Mouse (Mus musculus): ENCODE measurements around the gene Kif2c. TPM values are rescaled to one million over a fixed set of nuclear protein-coding genes. Genes with fewer than 3 reads are reported as not detected.
"Not testable (repeated sequence)": the region's sequence is repeated elsewhere in the genome, so short reads cannot be mapped to it uniquely, and the experiment has no call there.

Gene Kif2c
- total and polyA plus RNA-seq, 3 experiments, result 33.9 to 40.3 (median 34.0) TPM

GRCm38 (mm10) chr4:117188969-117189368 is 6.5 kb upstream of the Kif2c start:
- Histone ChIP-seq H3K27ac (ENCODE audit: insufficient read depth, low read depth) (0 out of 2 replicates have a peak overlapping the region, but pooled peaks have one; percentile 12), H3K4me3 (replicated peaks in 1 of 3; ENCODE audit: low read depth in 2 of 3, low read length in 2 of 3, poor library complexity in 1 of 3) (peak overlapping the region; percentile 43 to 54 (median 46)), H3K9ac (ENCODE audit: insufficient read depth, low read depth) (peak overlapping the region; percentile 51), H3K27me3 (replicated peaks) (no peaks in the 10 kb centered on the region), H3K79me2 (replicated peaks; ENCODE audit: control insufficient read depth, extremely low read depth, insufficient read depth, poor library complexity, severe bottlenecking) (no peaks in the 10 kb centered on the region), H3K36me3 (replicated peaks in 1 of 2; ENCODE audit: control insufficient read depth in 1 of 2, insufficient read depth in 1 of 2, low read length in 1 of 2) (no peaks in the 10 kb centered on the region), H3K4me1 (ENCODE audit: control insufficient read depth in 1 of 2, insufficient read depth in 2 of 2) (peaks cover 2 to 17% of the 10 kb centered on the region in 2 experiments; a peak in 3 of 4 replicates), H3K9me3 (replicated peaks; ENCODE audit: low read length) (no peaks in the 10 kb centered on the region), H3K4me2 (ENCODE audit: insufficient read depth, low read depth, poor library complexity, severe bottlenecking) (peak overlapping the region; percentile 86)
- in situ Hi-C loops (cut with MboI; ENCODE audit: low pct_ligation_motif_present, low pct_unique_long_range_greater_than_20kb, low sequenced_read_pairs) (no loop called here), dilution Hi-C loops (cut with MboI; ENCODE audit: extremely low pct_ligation_motif_present, extremely low pct_unique_long_range_greater_than_20kb, low sequenced_read_pairs) (no loop called here)
- TF ChIP-seq ZNF384 (IDR thresholded peaks at IDR 0.05; ENCODE audit: low read depth, low read length) (peak; percentile 57), ELF1 (IDR thresholded peaks at IDR 0.05; ENCODE audit: low read depth, low read length) (no peak)
- no peak for DNase-seq (ENCODE audit: extremely low read depth)

GRCm38 (mm10) chr4:117182759-117183096 is 289 bp upstream of the Kif2c start:
- Histone ChIP-seq H3K9ac (ENCODE audit: insufficient read depth, low read depth) (peak overlapping the region; percentile 80), H3K36me3 (replicated peaks in 1 of 2; ENCODE audit: control insufficient read depth in 1 of 2, insufficient read depth in 1 of 2, low read length in 1 of 2) (peaks cover 23% of the 10 kb centered on the region in 2 experiments), H3K79me2 (replicated peaks; ENCODE audit: control insufficient read depth, extremely low read depth, insufficient read depth, poor library complexity, severe bottlenecking) (peaks cover 21% of the 10 kb centered on the region), H3K4me3 (replicated peaks in 1 of 3; ENCODE audit: low read depth in 2 of 3, low read length in 2 of 3, poor library complexity in 1 of 3) (peak overlapping the region; percentile 64 to 100 (median 67)), H3K4me2 (ENCODE audit: insufficient read depth, low read depth, poor library complexity, severe bottlenecking) (peak overlapping the region; percentile 55; the same call in 1 of the 2 replicates), H3K4me1 (ENCODE audit: control insufficient read depth in 1 of 2, insufficient read depth in 2 of 2) (peaks cover 0 to 23% of the 10 kb centered on the region in 2 experiments; a peak in 2 of 4 replicates)
- H3K9me3 ChIP-seq (replicated peaks; ENCODE audit: low read length); dilution Hi-C loops (cut with MboI; ENCODE audit: extremely low pct_ligation_motif_present, extremely low pct_unique_long_range_greater_than_20kb, low sequenced_read_pairs); H3K27me3 ChIP-seq (replicated peaks); in situ Hi-C loops (cut with MboI; ENCODE audit: low pct_ligation_motif_present, low pct_unique_long_range_greater_than_20kb, low sequenced_read_pairs); H3K27ac ChIP-seq (ENCODE audit: insufficient read depth, low read depth): not testable (repeated sequence)
- DNase-seq (ENCODE audit: extremely low read depth), result peak; percentile 27
- TF ChIP-seq ZNF384 (IDR thresholded peaks at IDR 0.05; ENCODE audit: low read depth, low read length), result 0 out of 2 replicates have a peak, but pooled peaks have one; percentile 4

- dilution Hi-C loops (cut with MboI; ENCODE audit: extremely low pct_ligation_motif_present, extremely low pct_unique_long_range_greater_than_20kb, low sequenced_read_pairs), result no loop called here
- TF ChIP-seq TCF12 (IDR thresholded peaks at IDR 0.05; ENCODE audit: low read depth, low read length), result no peak
- no peak for TF ChIP-seq TBP (conservative IDR thresholded peaks at IDR 0.05; ENCODE audit: low read depth, low read length)
- TF ChIP-seq CHD1 (IDR thresholded peaks at IDR 0.05; ENCODE audit: low read depth, low read length), result no peak
- no peak for TF ChIP-seq MAZ (IDR thresholded peaks at IDR 0.05; ENCODE audit: low read depth, low read length)
- no peak for TF ChIP-seq RAD21 (IDR thresholded peaks at IDR 0.05; ENCODE audit: low read depth, low read length)
- TF ChIP-seq GABPA (IDR thresholded peaks at IDR 0.05; ENCODE audit: insufficient replicate concordance, low read depth, low read length), result no peak
- TF ChIP-seq MAX (IDR thresholded peaks at IDR 0.05; ENCODE audit: low read length), result no peak
- TF ChIP-seq ETS1 (conservative IDR thresholded peaks at IDR 0.05; ENCODE audit: low read depth, low read length), result no peak
- TF ChIP-seq E2F4 (IDR thresholded peaks at IDR 0.05; ENCODE audit: insufficient replicate concordance, low read depth, low read length), result no peak
- TF ChIP-seq ZC3H11A (IDR thresholded peaks at IDR 0.05; ENCODE audit: low read depth, low read length), result no peak
- no peak for TF ChIP-seq UBTF (IDR thresholded peaks at IDR 0.05; ENCODE audit: low read depth, low read length)
- no peak for TF ChIP-seq JUND (conservative IDR thresholded peaks at IDR 0.05; ENCODE audit: low read depth, low read length)
- no peak for TF ChIP-seq NRF1 (IDR thresholded peaks at IDR 0.05; ENCODE audit: low read depth, low read length)
- Histone ChIP-seq H3K9me3 (replicated peaks; ENCODE audit: low read length) (no peaks in the 10 kb centered on the region), H3K4me3 (replicated peaks in 1 of 3; ENCODE audit: low read depth in 2 of 3, low read length in 2 of 3, poor library complexity in 1 of 3) (no peak overlapping the region), H3K9ac (ENCODE audit: insufficient read depth, low read depth) (no peak overlapping the region), H3K27ac (ENCODE audit: insufficient read depth, low read depth) (no peak overlapping the region), H3K27me3 (replicated peaks) (no peaks in the 10 kb centered on the region), H3K4me2 (ENCODE audit: insufficient read depth, low read depth, poor library complexity, severe bottlenecking) (no peak overlapping the region), H3K4me1 (ENCODE audit: control insufficient read depth in 1 of 2, insufficient read depth in 2 of 2) (peaks cover 0 to 13% of the 10 kb centered on the region in 2 experiments; a peak in 1 of 4 replicates), H3K36me3 (replicated peaks in 1 of 2; ENCODE audit: control insufficient read depth in 1 of 2, insufficient read depth in 1 of 2, low read length in 1 of 2) (peaks cover 90 to 98% of the 10 kb centered on the region in 2 experiments), H3K79me2 (replicated peaks; ENCODE audit: control insufficient read depth, extremely low read depth, insufficient read depth, poor library complexity, severe bottlenecking) (no peaks in the 10 kb centered on the region)
- no peak for DNase-seq (ENCODE audit: extremely low read depth)
- in situ Hi-C loops (cut with MboI; ENCODE audit: low pct_ligation_motif_present, low pct_unique_long_range_greater_than_20kb, low sequenced_read_pairs), result no loop called here
Observed at GRCm38 (mm10) chr4:117169936-117170335, 12.5 kb downstream of the Kif2c start.

Measured in CH12.LX (cell line).